Mouse (Mus musculus) left cerebral cortex, adult 18-20 months (tissue): Measurements from ENCODE around the gene Wls. TPM values are rescaled to one million over a fixed set of nuclear protein-coding genes. Genes with fewer than 3 reads are reported as not detected.

ENCODE experiments used
- DNase-seq, 2 experiments: peaks; one replicate each; pipeline ENCODE4 v3.0.0; 2021 to 2022; ENCODE audit warnings: low spot score in 2 of 2, mixed read lengths in 1 of 2
- total RNA-seq, 2 experiments: library from RNA; stranded (reverse); gene quantifications; 2 replicates each; pipeline ENCODE4 v1.2.3; 2021

Wls gene
- total RNA-seq, 2 experiments from 2014 or later, result 39.7 to 40.5 TPM

GRCm38 (mm10) chr3:159907329-159907728 is 67.9 kb downstream of the Wls start:
- DNase-seq, result no peak

GRCm38 (mm10) chr3:159917328-159918090 is 78.0 kb downstream of the Wls start:
- no peak for DNase-seq

Other genes starting within 250 kb of the Wls start
- gene Rpe65, start 240.5 kb upstream of the Wls start, total RNA-seq, result 1 to 10 TPM; 1.0 to 1.5 TPM